Mouse (Mus musculus): ENCODE data around the gene Ccdc13. TPM values are rescaled to one million over a fixed set of nuclear protein-coding genes. Genes with fewer than 3 reads are reported as not detected.

Ccdc13 gene
- polyA plus RNA-seq (2012; ENCODE audit: insufficient read depth, low replicate concordance): 0.34 TPM in 1 of 2 replicates, not detected in the other

- Histone ChIP-seq H3K4me1 (peaks cover 26% of the 10 kb centered on the region), H3K27me3 (replicated peaks) (peaks cover 67% of the 10 kb centered on the region), H3K9me3 (peaks cover 51% of the 10 kb centered on the region), H3K4me3 (replicated peaks) (peak within 1 kb of the TSS; percentile 89), H3K36me3 (replicated peaks; ENCODE audit: low read length) (peaks cover 6% of the 10 kb centered on the region)
- no peak for TF ChIP-seq GATA1 (IDR thresholded peaks at IDR 0.05; ENCODE audit: borderline replicate concordance, low read length)
- TF ChIP-seq FLI1 (IDR thresholded peaks at IDR 0.05; ENCODE audit: low read length): no peak
Measured at GRCm38 (mm10) chr9:121838829-121839621, at the start of gene Ccdc13. Ccdc13 (minus strand) TSS chr9:121839461.

DNA sequence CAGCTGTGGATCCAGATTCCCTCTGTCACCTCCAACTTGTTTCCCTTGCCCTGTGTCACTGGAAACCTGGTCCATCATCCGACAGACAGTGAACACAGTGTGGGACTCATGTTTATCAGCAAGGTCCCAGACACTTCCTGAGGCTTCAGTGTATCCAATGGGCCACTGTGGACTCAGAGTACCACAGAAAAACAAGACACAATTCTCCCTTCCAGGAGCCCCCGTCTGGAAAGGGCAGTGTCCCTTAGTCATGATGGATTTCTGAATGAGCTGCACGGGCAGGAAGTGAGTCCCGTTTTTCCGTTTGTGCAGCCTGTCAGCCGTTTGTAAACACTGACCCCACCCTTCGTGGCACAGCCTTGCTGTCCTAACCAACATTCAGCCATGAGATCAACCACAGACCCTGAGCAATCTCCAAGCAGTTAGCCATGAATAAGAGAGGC, 42.8 kb upstream of the Ccdc13 start:
- Histone ChIP-seq H3K36me3 (replicated peaks; ENCODE audit: low read length) (no peaks in the 10 kb centered on the region), H3K4me1 (peaks cover 34% of the 10 kb centered on the region), H3K9me3 (no peaks in the 10 kb centered on the region), H3K4me3 (replicated peaks) (peak overlapping the region; percentile 86), H3K27me3 (replicated peaks) (peaks cover 7% of the 10 kb centered on the region)
- TF ChIP-seq FLI1 (IDR thresholded peaks at IDR 0.05; ENCODE audit: low read length): peak; percentile 93
- peak; percentile 89 for TF ChIP-seq GATA1 (IDR thresholded peaks at IDR 0.05; ENCODE audit: borderline replicate concordance, low read length)

- no peak for TF ChIP-seq FLI1 (IDR thresholded peaks at IDR 0.05; ENCODE audit: low read length)
- no peak overlapping the region for H3K4me3 ChIP-seq (replicated peaks)
- peaks cover 9% of the 10 kb centered on the region for H3K27me3 ChIP-seq (replicated peaks)
- H3K9me3 ChIP-seq: no peaks in the 10 kb centered on the region
- no peaks in the 10 kb centered on the region for H3K36me3 ChIP-seq (replicated peaks; ENCODE audit: low read length)
- peaks cover 38% of the 10 kb centered on the region for H3K4me1 ChIP-seq
Measured at GRCm38 (mm10) chr9:121881301-121881700, 42.0 kb upstream of the Ccdc13 start.

DNA sequence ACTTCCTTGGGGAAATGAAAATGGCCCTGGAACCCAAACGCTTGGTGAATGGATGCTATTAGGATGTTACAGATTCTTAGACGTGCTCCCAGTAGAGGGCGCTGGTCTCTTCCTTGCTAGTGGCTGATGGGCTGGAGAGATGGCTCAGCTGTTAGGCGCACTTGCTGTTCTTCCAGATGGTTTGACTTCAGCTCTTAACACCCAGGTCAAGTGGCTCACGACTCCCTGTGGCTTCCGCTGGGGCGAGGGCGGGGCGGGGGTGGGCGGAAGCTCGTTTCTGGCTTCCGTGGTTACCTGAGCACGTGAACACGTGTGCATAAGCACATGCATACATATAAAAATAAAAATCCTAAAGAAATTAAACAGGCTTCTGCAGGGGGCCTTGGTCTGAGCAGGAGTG, 41.6 kb upstream of the Ccdc13 start:
- H3K4me1 ChIP-seq: peaks cover 38% of the 10 kb centered on the region
- H3K36me3 ChIP-seq (replicated peaks; ENCODE audit: low read length): no peaks in the 10 kb centered on the region
- peaks cover 9% of the 10 kb centered on the region for H3K27me3 ChIP-seq (replicated peaks)
- H3K4me3 ChIP-seq (replicated peaks): peak overlapping the region; percentile 28
- H3K9me3 ChIP-seq: no peaks in the 10 kb centered on the region
- TF ChIP-seq FLI1 (IDR thresholded peaks at IDR 0.05; ENCODE audit: low read length) (no peak), GATA1 (IDR thresholded peaks at IDR 0.05; ENCODE audit: borderline replicate concordance, low read length) (no peak)

DNA sequence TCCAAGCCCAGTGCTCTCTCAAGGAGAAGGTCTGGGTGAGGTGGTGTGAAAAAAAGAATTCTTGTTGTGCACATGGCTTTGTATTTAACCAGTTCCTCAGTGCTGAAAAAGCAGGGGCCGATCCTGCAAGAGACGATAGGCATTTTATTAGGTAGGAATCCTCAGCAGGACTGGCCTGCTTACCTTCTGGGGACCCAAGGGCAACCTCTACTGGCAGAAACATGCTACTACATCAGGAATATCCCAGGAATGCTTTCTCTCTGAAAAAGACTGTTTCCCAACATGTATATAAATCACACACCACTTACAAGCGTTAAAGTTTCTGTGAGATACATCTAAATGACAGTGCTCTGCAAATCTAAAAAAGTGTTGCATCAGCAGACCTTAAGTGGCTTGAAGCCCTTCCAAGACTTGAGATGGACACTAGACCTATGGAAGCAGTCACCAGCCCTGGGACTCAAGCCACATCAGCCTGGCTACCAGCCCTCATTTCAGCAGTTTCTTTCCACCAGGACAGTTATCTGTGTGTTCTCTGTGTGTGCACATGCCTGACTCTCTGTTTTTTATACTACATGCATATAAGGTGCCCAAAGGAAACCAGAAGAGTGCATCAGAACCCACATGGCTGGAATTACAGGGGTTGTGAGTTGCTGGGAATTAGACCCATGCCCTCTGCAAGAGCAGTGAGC, 37.9 kb upstream of the Ccdc13 start:
- H3K4me3 ChIP-seq (replicated peaks): no peak overlapping the region

DNA sequence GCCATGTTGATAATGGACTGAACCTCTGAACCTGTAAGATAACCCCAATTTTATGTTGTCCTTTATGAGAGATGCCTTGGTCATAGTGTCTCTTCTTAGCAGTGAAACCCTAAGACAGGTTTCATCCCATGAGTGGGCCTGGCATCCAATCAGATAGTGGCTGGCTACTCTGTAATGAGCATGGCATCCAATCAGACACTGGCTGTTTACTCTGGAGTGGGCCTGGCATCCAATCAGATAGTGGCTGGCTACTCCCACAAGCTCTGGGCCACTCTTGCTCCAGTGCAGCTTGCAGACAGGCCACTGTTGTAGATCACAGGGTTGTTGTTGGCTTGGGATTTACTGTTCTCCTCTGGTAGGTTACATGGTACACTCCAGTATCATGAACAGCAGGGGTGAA, 34.3 kb upstream of the Ccdc13 start:
- Histone ChIP-seq H3K4me3 (replicated peaks) (no peak overlapping the region), H3K36me3 (replicated peaks; ENCODE audit: low read length) (no peaks in the 10 kb centered on the region), H3K9me3 (no peaks in the 10 kb centered on the region), H3K4me1 (peaks cover 35% of the 10 kb centered on the region), H3K27me3 (replicated peaks) (peaks cover 20% of the 10 kb centered on the region)
- TF ChIP-seq GATA1 (IDR thresholded peaks at IDR 0.05; ENCODE audit: borderline replicate concordance, low read length) (no peak), FLI1 (IDR thresholded peaks at IDR 0.05; ENCODE audit: low read length) (no peak)

More for the DNA sequence above, 37.9 kb upstream of the Ccdc13 start:
- peaks cover 9% of the 10 kb centered on the region for H3K27me3 ChIP-seq (replicated peaks)
- no peak for TF ChIP-seq FLI1 (IDR thresholded peaks at IDR 0.05; ENCODE audit: low read length)
- no peak for TF ChIP-seq GATA1 (IDR thresholded peaks at IDR 0.05; ENCODE audit: borderline replicate concordance, low read length)
- H3K36me3 ChIP-seq (replicated peaks; ENCODE audit: low read length): no peaks in the 10 kb centered on the region
- H3K4me1 ChIP-seq: peaks cover 48% of the 10 kb centered on the region
- no peaks in the 10 kb centered on the region for H3K9me3 ChIP-seq

DNA sequence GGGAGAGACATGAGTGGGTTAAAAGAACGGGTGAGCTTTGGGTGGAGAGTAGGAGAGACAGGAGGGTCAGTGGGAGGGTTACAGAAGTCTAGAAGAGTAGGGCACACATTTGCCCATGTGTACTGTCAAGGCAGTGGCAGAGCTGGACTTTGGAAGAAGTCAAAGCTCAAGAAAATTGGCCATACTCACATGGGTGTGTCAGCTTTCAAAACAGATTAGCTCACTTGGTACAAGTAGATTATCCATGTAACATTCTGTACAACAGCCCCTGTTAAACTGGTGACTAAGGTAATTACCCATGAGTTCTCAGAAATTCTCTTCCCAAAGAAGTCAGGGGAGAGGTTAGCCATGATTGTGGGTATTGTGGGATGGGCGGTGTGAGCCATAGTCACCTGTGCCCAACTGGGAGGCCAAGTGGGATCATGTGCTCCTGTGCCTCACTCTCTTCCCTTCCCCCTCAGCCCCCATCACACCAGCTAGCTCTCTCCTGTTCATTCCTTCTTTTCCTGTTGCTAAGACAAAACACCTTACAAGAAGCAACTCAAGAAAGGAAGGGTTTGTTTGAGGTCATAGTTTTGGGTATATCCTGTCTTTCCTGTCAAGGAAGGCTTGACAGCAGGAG, 32.9 kb upstream of the Ccdc13 start:
- Histone ChIP-seq H3K9me3 (no peaks in the 10 kb centered on the region), H3K27me3 (replicated peaks) (peaks cover 22% of the 10 kb centered on the region), H3K4me1 (peaks cover 30% of the 10 kb centered on the region), H3K4me3 (replicated peaks) (no peak overlapping the region), H3K36me3 (replicated peaks; ENCODE audit: low read length) (no peaks in the 10 kb centered on the region)
- no peak for TF ChIP-seq GATA1 (IDR thresholded peaks at IDR 0.05; ENCODE audit: borderline replicate concordance, low read length)
- no peak for TF ChIP-seq FLI1 (IDR thresholded peaks at IDR 0.05; ENCODE audit: low read length)

- TF ChIP-seq GATA1 (IDR thresholded peaks at IDR 0.05; ENCODE audit: borderline replicate concordance, low read length) (no peak), FLI1 (IDR thresholded peaks at IDR 0.05; ENCODE audit: low read length) (no peak)
- Histone ChIP-seq H3K36me3 (replicated peaks; ENCODE audit: low read length) (no peaks in the 10 kb centered on the region), H3K4me1 (peaks cover 32% of the 10 kb centered on the region), H3K9me3 (no peaks in the 10 kb centered on the region), H3K27me3 (replicated peaks) (peaks cover 24% of the 10 kb centered on the region), H3K4me3 (replicated peaks) (no peak overlapping the region)
Measured at GRCm38 (mm10) chr9:121869973-121870515, 30.8 kb upstream of the Ccdc13 start.

DNA sequence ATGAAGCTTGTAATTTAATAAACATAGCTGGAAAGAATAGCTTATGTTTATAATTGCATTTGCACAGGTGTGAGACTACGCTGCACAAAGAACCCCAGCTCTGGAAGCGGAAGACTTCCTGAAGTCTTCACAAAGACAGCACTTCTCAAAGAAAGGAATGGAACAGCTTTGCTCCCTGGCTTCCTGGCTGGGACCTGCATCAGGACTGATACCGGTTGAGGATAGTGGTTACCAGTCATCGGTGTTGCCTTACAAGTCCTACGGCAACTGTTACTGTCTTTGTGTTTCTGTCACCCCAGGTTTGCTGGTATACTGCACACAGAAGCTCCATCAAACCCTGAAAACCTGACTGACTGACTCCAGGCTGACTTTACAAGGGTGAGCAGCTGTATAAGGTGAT, 30.2 kb upstream of the Ccdc13 start:
- TF ChIP-seq FLI1 (IDR thresholded peaks at IDR 0.05; ENCODE audit: low read length): no peak
- no peak for TF ChIP-seq GATA1 (IDR thresholded peaks at IDR 0.05; ENCODE audit: borderline replicate concordance, low read length)
- peaks cover 24% of the 10 kb centered on the region for H3K27me3 ChIP-seq (replicated peaks)
- H3K4me1 ChIP-seq: peaks cover 32% of the 10 kb centered on the region
- H3K36me3 ChIP-seq (replicated peaks; ENCODE audit: low read length): no peaks in the 10 kb centered on the region
- no peaks in the 10 kb centered on the region for H3K9me3 ChIP-seq
- no peak overlapping the region for H3K4me3 ChIP-seq (replicated peaks)

Measured in megakaryocyte, embryonic 14.5 days (primary cell).